Mouse (Mus musculus): Measurements from ENCODE around the gene Gm21094. TPM values are rescaled to one million over a fixed set of nuclear protein-coding genes. Genes with fewer than 3 reads are reported as not detected.
"Not testable (repeated sequence)": the region's sequence is repeated elsewhere in the genome, so short reads cannot be mapped to it uniquely, and the experiment has no call there.

The Gm21094 gene
- not detected in 2 replicates for polyA plus RNA-seq (2015; fragmentation: Nextera tagmentation; extraction: Ambion mirVana)

GRCm38 (mm10) chrY:32620343-32620742 lies at the start of gene Gm21094:
Gm21094 (minus strand) TSS chrY:32620443.
- H3K4me2 ChIP-seq; H3K27me3 ChIP-seq (replicated peaks); H3K4me1 ChIP-seq; H3K9me3 ChIP-seq; ATAC-seq (ENCODE audit: insufficient read depth, low FRiP score, low read depth); H3K36me3 ChIP-seq; H3K9ac ChIP-seq; H3K4me3 ChIP-seq (replicated peaks); H3K27ac ChIP-seq: not testable (repeated sequence)
- WGBS = no CpG with 5 or more reads among the region's 8 CpGs

Measured in stomach, embryonic 15.5 days (tissue).